Mouse (Mus musculus): ENCODE measurements around the gene Arhgap23. TPM values are rescaled to one million over a fixed set of nuclear protein-coding genes. Genes with fewer than 3 reads are reported as not detected.
A peak's percentile ranks its signal among the peaks of the same experiment; 100 is the strongest.

The Arhgap23 gene
- total and polyA plus RNA-seq, 3 experiments, result 1.2 to 5.6 (median 4.2) TPM

- Histone ChIP-seq H3K79me2 (replicated peaks; ENCODE audit: control insufficient read depth, extremely low read depth, insufficient read depth, poor library complexity, severe bottlenecking) (no peaks in the 10 kb centered on the region), H3K9ac (ENCODE audit: insufficient read depth, low read depth) (peak overlapping the region; percentile 14; the same call in 1 of the 2 replicates), H3K4me3 (replicated peaks in 1 of 3; ENCODE audit: low read depth in 2 of 3, low read length in 2 of 3, poor library complexity in 1 of 3) (peak overlapping the region; percentile 25 to 56 (median 37)), H3K27me3 (replicated peaks) (peaks cover 41% of the 10 kb centered on the region), H3K36me3 (replicated peaks in 1 of 2; ENCODE audit: control insufficient read depth in 1 of 2, insufficient read depth in 1 of 2, low read length in 1 of 2) (no peaks in the 10 kb centered on the region), H3K27ac (ENCODE audit: insufficient read depth, low read depth) (no peak overlapping the region), H3K9me3 (replicated peaks; ENCODE audit: low read length) (no peaks in the 10 kb centered on the region), H3K4me2 (ENCODE audit: insufficient read depth, low read depth, poor library complexity, severe bottlenecking) (peak overlapping the region; percentile 79), H3K4me1 (ENCODE audit: control insufficient read depth in 1 of 2, insufficient read depth in 2 of 2) (peaks cover 28 to 68% of the 10 kb centered on the region in 2 experiments)
- in situ Hi-C loops (cut with MboI; ENCODE audit: low pct_ligation_motif_present, low pct_unique_long_range_greater_than_20kb, low sequenced_read_pairs) (loop anchor here (5.0 kb wide), 1 partner anchor 63 kb away; no protein-coding TSS in a partner anchor), dilution Hi-C loops (cut with MboI; ENCODE audit: extremely low pct_ligation_motif_present, extremely low pct_unique_long_range_greater_than_20kb, low sequenced_read_pairs) (no loop called here)
- TF ChIP-seq ETS1 (conservative IDR thresholded peaks at IDR 0.05; ENCODE audit: low read depth, low read length) (no peak), EP300 (IDR thresholded peaks at IDR 0.05; ENCODE audit: low read length) (no peak), UBTF (IDR thresholded peaks at IDR 0.05; ENCODE audit: low read depth, low read length) (no peak), USF2 (conservative IDR thresholded peaks at IDR 0.05; ENCODE audit: low read depth, low read length) (no peak), TCF12 (IDR thresholded peaks at IDR 0.05; ENCODE audit: low read depth, low read length) (no peak), USF1 (IDR thresholded peaks at IDR 0.05; ENCODE audit: low read depth, low read length) (no peak), ZNF384 (IDR thresholded peaks at IDR 0.05; ENCODE audit: low read depth, low read length) (no peak)
- DNase-seq (ENCODE audit: extremely low read depth), result no peak
Measured at GRCm38 (mm10) chr11:97404761-97405190, 10.6 kb upstream of the Arhgap23 start.

- Histone ChIP-seq H3K27me3 (replicated peaks) (peaks cover 41% of the 10 kb centered on the region), H3K4me3 (replicated peaks in 1 of 3; ENCODE audit: low read depth in 2 of 3, low read length in 2 of 3, poor library complexity in 1 of 3) (no peak overlapping the region), H3K79me2 (replicated peaks; ENCODE audit: control insufficient read depth, extremely low read depth, insufficient read depth, poor library complexity, severe bottlenecking) (no peaks in the 10 kb centered on the region), H3K9me3 (replicated peaks; ENCODE audit: low read length) (no peaks in the 10 kb centered on the region), H3K36me3 (replicated peaks in 1 of 2; ENCODE audit: control insufficient read depth in 1 of 2, insufficient read depth in 1 of 2, low read length in 1 of 2) (no peaks in the 10 kb centered on the region), H3K9ac (ENCODE audit: insufficient read depth, low read depth) (no peak overlapping the region), H3K27ac (ENCODE audit: insufficient read depth, low read depth) (no peak overlapping the region), H3K4me1 (ENCODE audit: control insufficient read depth in 1 of 2, insufficient read depth in 2 of 2) (peaks cover 24 to 62% of the 10 kb centered on the region in 2 experiments), H3K4me2 (ENCODE audit: insufficient read depth, low read depth, poor library complexity, severe bottlenecking) (no peak overlapping the region)
- 0 out of 2 replicates have a peak, but pooled peaks have one; percentile 25 for TF ChIP-seq MAZ (IDR thresholded peaks at IDR 0.05; ENCODE audit: low read depth, low read length)
- no peak for TF ChIP-seq USF2 (conservative IDR thresholded peaks at IDR 0.05; ENCODE audit: low read depth, low read length)
- dilution Hi-C loops (cut with MboI; ENCODE audit: extremely low pct_ligation_motif_present, extremely low pct_unique_long_range_greater_than_20kb, low sequenced_read_pairs), result no loop called here
- no peak for DNase-seq (ENCODE audit: extremely low read depth)
- in situ Hi-C loops (cut with MboI; ENCODE audit: low pct_ligation_motif_present, low pct_unique_long_range_greater_than_20kb, low sequenced_read_pairs), result loop anchor here (5.0 kb wide), 1 partner anchor 61 kb away; no protein-coding TSS in a partner anchor
Measured at GRCm38 (mm10) chr11:97406094-97406951, 9.0 kb upstream of the Arhgap23 start.

DNA sequence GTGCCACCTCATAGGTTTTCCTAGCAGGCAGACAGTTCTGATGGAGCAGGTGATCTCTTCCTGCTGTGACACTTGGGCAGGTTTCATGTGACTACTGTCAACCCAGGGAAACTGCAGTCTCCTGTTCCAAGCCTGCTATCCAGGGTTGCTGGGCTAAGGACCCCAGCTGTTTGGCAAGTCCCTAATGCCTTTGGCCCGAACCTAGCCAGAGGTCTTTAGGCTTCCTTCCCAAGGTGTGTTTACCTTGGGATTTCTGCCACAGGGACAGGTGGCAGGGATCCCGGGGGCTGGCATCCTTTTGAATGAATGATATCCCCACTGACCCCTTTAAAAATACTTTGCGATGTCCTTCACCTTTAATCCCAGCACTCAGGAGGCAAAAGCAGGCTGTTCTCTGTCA, 7.9 kb upstream of the Arhgap23 start:
- no peak for DNase-seq (ENCODE audit: extremely low read depth)
- dilution Hi-C loops (cut with MboI; ENCODE audit: extremely low pct_ligation_motif_present, extremely low pct_unique_long_range_greater_than_20kb, low sequenced_read_pairs) (no loop called here), in situ Hi-C loops (cut with MboI; ENCODE audit: low pct_ligation_motif_present, low pct_unique_long_range_greater_than_20kb, low sequenced_read_pairs) (loop anchor here (5.0 kb wide), 1 partner anchor 60 kb away; no protein-coding TSS in a partner anchor)
- no peaks in the 10 kb centered on the region for H3K9me3 ChIP-seq (replicated peaks; ENCODE audit: low read length)
- no peak overlapping the region for H3K27ac ChIP-seq (ENCODE audit: insufficient read depth, low read depth)
- peaks cover 26 to 62% of the 10 kb centered on the region in 2 experiments for H3K4me1 ChIP-seq (ENCODE audit: control insufficient read depth in 1 of 2, insufficient read depth in 2 of 2)
- H3K4me2 ChIP-seq (ENCODE audit: insufficient read depth, low read depth, poor library complexity, severe bottlenecking), result no peak overlapping the region
- no peaks in the 10 kb centered on the region for H3K36me3 ChIP-seq (replicated peaks in 1 of 2; ENCODE audit: control insufficient read depth in 1 of 2, insufficient read depth in 1 of 2, low read length in 1 of 2)
- peaks cover 37% of the 10 kb centered on the region for H3K27me3 ChIP-seq (replicated peaks)
- H3K9ac ChIP-seq (ENCODE audit: insufficient read depth, low read depth), result no peak overlapping the region
- H3K4me3 ChIP-seq (replicated peaks in 1 of 3; ENCODE audit: low read depth in 2 of 3, low read length in 2 of 3, poor library complexity in 1 of 3), result no peak overlapping the region
- TF ChIP-seq CHD2 (IDR thresholded peaks at IDR 0.05; ENCODE audit: low read length) (no peak), CHD1 (IDR thresholded peaks at IDR 0.05; ENCODE audit: low read depth, low read length) (no peak), MAFK (IDR thresholded peaks at IDR 0.05; ENCODE audit: insufficient replicate concordance, low read length) (no peak), POLR2A (IDR thresholded peaks at IDR 0.05; ENCODE audit: low read depth, low read length) (no peak), SMC3 (IDR thresholded peaks at IDR 0.05; ENCODE audit: low read depth, low read length) (no peak), JUN (IDR thresholded peaks at IDR 0.05; ENCODE audit: insufficient read depth, low read depth, low read length) (no peak), ZC3H11A (IDR thresholded peaks at IDR 0.05; ENCODE audit: low read depth, low read length) (no peak), MAX (IDR thresholded peaks at IDR 0.05; ENCODE audit: low read length) (no peak)
- H3K79me2 ChIP-seq (replicated peaks; ENCODE audit: control insufficient read depth, extremely low read depth, insufficient read depth, poor library complexity, severe bottlenecking), result no peaks in the 10 kb centered on the region
